Mouse (Mus musculus) hindbrain, embryonic 16.5 days (tissue): ENCODE data around the gene Gprin1. TPM values are rescaled to one million over a fixed set of nuclear protein-coding genes. Genes with fewer than 3 reads are reported as not detected.

Experiments used
- ATAC-seq: fragments of 200-750 bp; cut with Nextera tagmentation; 2 replicates; pipeline ENCODE4 v1.8.0; 2017; ENCODE audit warnings: moderate TSS enrichment, moderate library complexity
- H3K27ac ChIP-seq: fragments of 300-500 bp; sonication (generic); 2 replicates; pipeline ENCODE4 v1.5.1; 2014; ENCODE audit warnings: low read depth, mild to moderate bottlenecking, control low read depth, low read length, moderate library complexity
- H3K27me3 ChIP-seq: fragments of 300-500 bp; sonication (generic); replicated peaks from 2 replicates; pipeline ENCODE4 v1.6.1; 2014; ENCODE audit warnings: low read length; ENCODE audit not compliant: control insufficient read depth, insufficient read depth
- H3K36me3 ChIP-seq: fragments of 300-500 bp; sonication (generic); 2 replicates; pipeline ENCODE4 v1.6.1; 2014; ENCODE audit warnings: mild to moderate bottlenecking, low read length, moderate library complexity, mixed read lengths; ENCODE audit not compliant: control insufficient read depth, insufficient read depth
- H3K4me1 ChIP-seq: fragments of 300-500 bp; sonication (generic); 2 replicates; pipeline ENCODE4 v1.6.1; 2014; ENCODE audit warnings: low read depth, low read length; ENCODE audit not compliant: control insufficient read depth, insufficient read depth
- H3K4me2 ChIP-seq: fragments of 300-500 bp; sonication (generic); 2 replicates; pipeline ENCODE4 v1.6.1; 2014; ENCODE audit warnings: mild to moderate bottlenecking, low read length, control low read depth, moderate library complexity
- H3K4me3 ChIP-seq: fragments of 300-500 bp; sonication (generic); 2 replicates; pipeline ENCODE4 v1.5.1; 2014; ENCODE audit warnings: mild to moderate bottlenecking, low read length, control low read depth, moderate library complexity
- H3K9ac ChIP-seq: fragments of 300-500 bp; sonication (generic); 2 replicates; pipeline ENCODE4 v1.6.1; 2014; ENCODE audit warnings: low read depth, mild to moderate bottlenecking, control low read depth, low read length, moderate library complexity
- H3K9me3 ChIP-seq: fragments of 300-500 bp; sonication (generic); 2 replicates; pipeline ENCODE4 v1.6.1; 2014; ENCODE audit warnings: mild to moderate bottlenecking, low read length, moderate library complexity; ENCODE audit not compliant: control insufficient read depth
- WGBS: fragments of 180-500 bp; shearing (Covaris S2); extraction: QIAGEN DNeasy Blood & Tissue Kit; methylation state at CpG from one replicate; pipeline ENCODE4 v1.1.7; 2014; 5-methylcytosine and 5-hydroxymethylcytosine counted together
- polyA plus RNA-seq: library from polyadenylated mRNA; unstranded; fragments of >200 nt; fragmentation: Nextera tagmentation; extraction: Ambion mirVana; gene quantifications from 2 replicates; pipeline ENCODE4 v1.2.1, GENCODE M21; 2015

Gprin1 gene
- polyA plus RNA-seq, 1 experiment from 2014 or later = 5.7 TPM

DNA sequence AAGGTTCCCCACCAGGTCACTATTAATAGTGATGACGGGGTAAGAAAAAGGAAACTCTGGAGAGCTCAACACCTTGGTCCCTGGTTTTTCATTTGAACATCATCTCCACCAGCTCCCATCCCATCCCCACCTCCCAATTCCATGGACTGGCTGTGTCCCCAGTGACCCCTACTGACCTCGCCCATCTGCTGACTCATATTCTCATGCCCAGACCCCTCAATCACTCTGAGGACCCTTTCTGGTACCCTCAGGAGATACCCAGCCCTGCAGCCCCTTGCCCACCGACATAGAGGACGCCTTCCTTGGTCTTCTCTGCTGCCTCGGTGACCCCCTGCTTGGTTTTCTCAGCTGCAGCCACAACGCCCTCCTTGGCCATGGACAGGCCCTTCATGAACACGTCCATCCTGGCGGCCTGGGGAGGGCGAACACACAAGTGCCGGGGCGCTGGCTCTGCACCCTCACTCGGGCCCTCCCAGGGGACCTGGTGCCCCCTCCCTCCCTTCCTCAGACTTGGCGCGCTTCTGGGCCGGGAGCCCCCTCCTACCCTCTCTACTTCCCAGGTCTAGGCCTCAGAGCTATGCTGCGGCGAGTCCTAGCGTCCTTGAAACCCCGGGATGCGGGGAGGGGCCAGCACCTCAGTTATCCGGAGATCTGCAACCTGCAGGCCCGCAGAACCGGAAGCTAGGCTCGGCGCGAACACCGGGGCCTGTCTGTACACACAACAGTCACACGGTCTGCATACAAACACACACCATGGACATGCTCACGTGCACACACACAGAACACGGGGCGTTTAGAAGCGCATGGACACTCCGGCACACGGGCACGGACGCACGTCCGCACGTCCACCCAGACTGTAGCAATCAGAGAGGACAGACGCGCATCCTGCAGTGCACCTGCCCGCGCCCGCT is 15.9 kb upstream of the Gprin1 start:
- Histone ChIP-seq H3K9me3 (no peaks in the 10 kb centered on the region), H3K4me3 (peak overlapping the region; percentile 68), H3K27ac (peak overlapping the region; percentile 79), H3K36me3 (no peaks in the 10 kb centered on the region), H3K9ac (peak overlapping the region; percentile 85), H3K4me2 (peak overlapping the region; percentile 79), H3K4me1 (peaks cover 18% of the 10 kb centered on the region), H3K27me3 (peaks cover 5% of the 10 kb centered on the region)
- ATAC-seq = peak; percentile 53
- 5% methylated on average over 38 of the region's 44 CpGs for WGBS

DNA sequence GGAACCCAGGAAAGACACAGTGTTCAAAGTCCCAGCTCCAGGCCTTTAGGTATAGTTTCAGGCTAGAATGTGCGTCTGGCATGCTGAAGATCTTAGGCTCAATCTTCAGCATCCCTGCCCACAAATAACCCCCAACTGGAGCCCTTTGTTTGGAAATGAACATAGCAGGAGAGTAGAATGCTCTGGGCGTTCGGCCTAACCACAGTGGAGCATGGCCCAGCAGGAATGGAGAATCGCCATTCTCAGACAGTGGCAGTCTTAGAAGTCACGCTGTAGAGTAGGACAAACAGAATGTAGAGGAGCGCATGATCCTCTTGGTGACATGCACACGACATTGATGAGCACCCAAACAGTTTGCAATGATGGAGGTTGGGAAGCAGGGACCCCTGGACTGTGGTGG is 11.2 kb upstream of the Gprin1 start:
- Histone ChIP-seq H3K27me3 (peaks cover 5% of the 10 kb centered on the region), H3K4me1 (peaks cover 42% of the 10 kb centered on the region), H3K9me3 (no peaks in the 10 kb centered on the region), H3K4me2 (no peak overlapping the region), H3K9ac (no peak overlapping the region), H3K4me3 (no peak overlapping the region), H3K27ac (no peak overlapping the region), H3K36me3 (no peaks in the 10 kb centered on the region)
- ATAC-seq = no peak
- WGBS = 69% methylated on average over 7 of the region's 7 CpGs

DNA sequence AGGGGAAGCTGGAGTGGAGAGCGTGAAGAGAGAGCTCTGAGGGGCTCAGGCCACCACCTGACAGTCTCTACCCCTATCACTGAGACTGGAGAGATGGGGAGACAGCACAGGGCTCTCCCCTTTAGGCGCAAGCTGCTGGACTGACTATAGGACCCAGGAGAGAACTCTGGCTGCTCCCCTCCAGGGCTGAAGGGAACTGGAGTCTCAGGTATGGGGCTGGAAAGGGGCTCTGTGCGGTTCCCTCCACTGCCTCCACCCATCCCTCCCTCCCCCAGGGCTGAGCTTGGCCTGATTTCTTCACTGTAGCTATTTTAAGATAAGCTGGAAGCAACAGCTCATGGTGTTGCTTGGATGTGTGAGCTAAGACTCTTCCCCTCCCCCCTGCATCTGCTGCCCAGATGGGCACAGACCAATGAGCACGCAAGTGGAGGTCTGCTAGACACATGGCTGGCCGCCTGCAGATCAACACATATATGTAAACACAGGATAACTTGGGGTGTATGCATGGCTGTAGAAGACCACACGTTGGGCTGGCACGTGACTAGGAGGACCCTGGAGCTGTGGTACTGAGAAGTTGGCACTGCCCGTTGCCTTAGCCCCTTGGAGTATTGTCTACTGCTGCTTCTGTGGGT is 10.6 kb upstream of the Gprin1 start:
- no peaks in the 10 kb centered on the region for H3K36me3 ChIP-seq
- no peak overlapping the region for H3K9ac ChIP-seq
- no peak overlapping the region for H3K4me3 ChIP-seq
- peaks cover 45% of the 10 kb centered on the region for H3K4me1 ChIP-seq
- H3K9me3 ChIP-seq = no peaks in the 10 kb centered on the region
- WGBS = 54% methylated on average over 8 of the region's 8 CpGs
- ATAC-seq = no peak
- H3K27me3 ChIP-seq = peaks cover 5% of the 10 kb centered on the region
- no peak overlapping the region for H3K4me2 ChIP-seq
- H3K27ac ChIP-seq = no peak overlapping the region

DNA sequence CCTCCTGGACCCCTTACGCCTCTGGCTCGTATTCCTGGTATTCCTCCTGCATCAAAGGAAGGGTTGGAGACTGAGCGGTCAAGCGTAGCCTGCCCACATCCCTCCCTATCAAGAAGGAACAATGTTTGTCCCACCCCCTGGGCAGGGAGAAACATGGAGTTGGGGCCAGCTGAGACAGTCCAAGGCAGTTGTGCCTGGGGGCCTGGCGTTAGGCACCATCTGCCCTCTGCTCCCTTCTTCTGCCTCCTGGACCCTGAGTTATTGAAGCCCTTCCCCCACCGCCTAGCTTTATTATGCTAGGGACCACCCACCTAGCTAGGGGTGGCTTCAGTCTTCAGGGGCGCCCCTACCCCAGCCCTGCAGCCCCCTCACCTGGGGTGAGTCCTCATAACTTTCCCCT is 9.8 kb upstream of the Gprin1 start:
- Histone ChIP-seq H3K36me3 (no peaks in the 10 kb centered on the region), H3K9me3 (no peaks in the 10 kb centered on the region), H3K4me3 (no peak overlapping the region; the same call in 1 of the 2 replicates), H3K4me1 (peaks cover 47% of the 10 kb centered on the region), H3K4me2 (peak overlapping the region; percentile 88), H3K27me3 (peaks cover 5% of the 10 kb centered on the region; the same call in 1 of the 2 replicates), H3K27ac (peak overlapping the region; percentile 94; the same call in 1 of the 2 replicates), H3K9ac (peak overlapping the region; percentile 68; the same call in 1 of the 2 replicates)
- ATAC-seq = no peak
- 6% methylated on average over 7 of the region's 7 CpGs for WGBS

DNA sequence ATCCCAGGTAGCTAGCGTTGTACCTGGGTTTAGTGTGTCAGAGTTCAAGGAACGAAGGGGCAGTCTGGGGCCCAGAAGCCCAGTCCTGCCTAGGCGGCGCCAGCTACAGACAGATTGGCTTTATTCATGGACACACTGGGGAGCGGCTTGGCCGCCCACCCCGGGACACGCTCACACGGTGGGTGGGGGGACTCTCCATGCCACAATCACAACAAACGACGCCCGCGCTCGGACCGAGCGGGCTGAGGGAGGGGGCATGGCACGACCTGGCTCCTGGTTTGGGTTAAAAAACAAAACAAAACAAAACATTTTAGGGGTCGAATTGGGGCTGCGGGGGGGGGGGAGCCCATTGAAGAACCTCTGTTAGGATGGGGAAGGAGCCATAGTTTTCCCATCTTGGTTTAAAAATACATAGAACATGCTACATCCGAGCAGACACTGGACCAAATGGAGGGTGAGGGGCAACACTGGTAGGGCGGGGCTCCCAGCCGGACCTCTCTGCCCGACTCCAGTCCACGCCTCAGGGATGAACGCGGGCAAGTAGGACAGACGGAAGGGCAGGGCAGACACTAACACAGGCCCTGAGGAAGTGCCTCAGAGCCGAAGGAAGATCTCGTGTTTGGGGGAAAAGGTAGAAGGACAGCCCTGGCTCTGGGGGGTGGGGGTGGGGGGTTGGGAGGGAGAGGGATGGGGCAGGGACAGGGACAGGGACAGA is 9.2 kb upstream of the Gprin1 start:
- 0% methylated on average over 29 of the region's 29 CpGs for WGBS
- H3K27me3 ChIP-seq = no peaks in the 10 kb centered on the region; the same call in 1 of the 2 replicates
- peak overlapping the region; percentile 88 for H3K4me2 ChIP-seq
- peaks cover 44% of the 10 kb centered on the region for H3K4me1 ChIP-seq
- peak overlapping the region; percentile 94 for H3K27ac ChIP-seq
- no peaks in the 10 kb centered on the region for H3K9me3 ChIP-seq
- peak overlapping the region; percentile 46 for H3K4me3 ChIP-seq
- ATAC-seq = no peak
- peak overlapping the region; percentile 68 for H3K9ac ChIP-seq
- H3K36me3 ChIP-seq = no peaks in the 10 kb centered on the region

DNA sequence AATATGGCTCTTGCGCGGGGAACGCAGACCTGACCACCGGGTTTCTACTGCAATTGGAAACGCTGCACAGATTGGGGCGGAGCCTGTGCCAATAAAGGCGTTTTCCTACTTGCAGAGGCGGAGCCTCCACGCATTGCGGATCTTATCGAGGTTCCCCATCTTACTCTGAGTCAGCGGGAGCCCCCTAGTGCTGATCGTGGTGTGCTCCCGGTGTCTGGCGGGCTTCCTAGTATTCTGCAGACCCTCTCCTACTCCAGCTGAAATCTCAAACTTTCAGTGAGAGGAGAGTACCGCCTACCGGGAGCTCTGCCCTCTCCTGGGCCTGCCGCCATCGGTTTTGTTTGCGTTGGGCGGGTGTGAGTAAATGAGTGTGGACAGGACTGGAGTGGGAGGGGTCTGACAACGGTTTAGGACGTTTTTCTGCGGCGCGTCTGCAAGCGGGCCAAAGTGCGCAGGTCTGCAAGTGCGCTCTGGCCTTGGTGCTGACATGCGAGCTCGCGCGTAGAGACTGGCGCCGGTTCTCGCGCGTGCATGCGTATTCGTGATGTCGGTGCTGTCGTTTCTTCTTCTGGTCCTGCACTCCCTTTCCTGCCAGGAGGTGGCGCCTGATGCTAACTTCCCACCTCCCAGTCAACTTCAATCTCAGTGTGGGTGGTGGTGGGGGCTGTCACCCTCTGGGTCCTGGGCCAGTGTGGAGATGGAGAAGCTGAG is 8.5 kb upstream of the Gprin1 start:
- H3K27ac ChIP-seq = peak overlapping the region; percentile 94
- peaks cover 44% of the 10 kb centered on the region for H3K4me1 ChIP-seq
- peak overlapping the region; percentile 46 for H3K4me3 ChIP-seq
- H3K27me3 ChIP-seq = no peaks in the 10 kb centered on the region
- peak overlapping the region; percentile 68 for H3K9ac ChIP-seq
- H3K4me2 ChIP-seq = peak overlapping the region; percentile 88
- WGBS = under 1% methylated on average over 43 of the region's 43 CpGs
- no peaks in the 10 kb centered on the region for H3K36me3 ChIP-seq
- peak; percentile 86 for ATAC-seq
- H3K9me3 ChIP-seq = no peaks in the 10 kb centered on the region

DNA sequence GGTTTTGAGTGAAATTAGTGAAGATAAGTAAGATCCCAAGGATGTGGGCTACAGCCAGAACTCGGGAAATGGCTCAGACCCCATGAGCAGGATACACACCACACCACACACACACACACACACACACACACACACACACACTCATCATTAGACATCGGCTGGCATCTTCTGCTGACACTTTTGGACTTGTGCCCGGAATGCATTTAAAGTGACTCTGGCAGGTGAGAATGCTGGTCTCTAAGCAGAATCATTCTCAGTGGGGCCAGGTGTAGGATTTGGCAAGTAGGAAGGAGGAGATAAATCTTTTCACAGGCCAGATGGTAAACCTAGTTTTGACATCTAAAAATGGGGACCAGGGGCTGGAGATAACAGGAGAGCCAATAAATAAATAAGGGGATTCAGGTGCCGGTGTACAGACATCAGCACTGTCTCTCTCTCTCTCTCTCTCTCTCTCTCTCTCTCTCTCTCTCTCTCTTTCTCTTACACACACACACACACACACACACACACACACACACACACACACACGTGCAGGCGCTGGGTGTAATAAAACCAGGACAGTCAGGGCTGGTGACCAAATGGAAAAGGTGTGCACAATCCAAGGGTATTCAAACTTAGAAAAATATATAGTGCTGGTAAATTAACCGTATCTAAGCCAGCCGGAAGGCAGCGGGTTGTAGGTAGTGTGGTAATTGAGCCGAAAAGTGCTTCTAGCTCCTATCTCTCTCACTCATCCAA is 7.6 kb upstream of the Gprin1 start:
- Histone ChIP-seq H3K4me1 (peaks cover 44% of the 10 kb centered on the region), H3K36me3 (no peaks in the 10 kb centered on the region), H3K27ac (peak overlapping the region; percentile 94), H3K9ac (peak overlapping the region; percentile 68), H3K27me3 (no peaks in the 10 kb centered on the region), H3K9me3 (no peaks in the 10 kb centered on the region), H3K4me3 (peak overlapping the region; percentile 46), H3K4me2 (peak overlapping the region; percentile 88)
- 23% methylated on average over 10 of the region's 10 CpGs for WGBS
- no peak for ATAC-seq

DNA sequence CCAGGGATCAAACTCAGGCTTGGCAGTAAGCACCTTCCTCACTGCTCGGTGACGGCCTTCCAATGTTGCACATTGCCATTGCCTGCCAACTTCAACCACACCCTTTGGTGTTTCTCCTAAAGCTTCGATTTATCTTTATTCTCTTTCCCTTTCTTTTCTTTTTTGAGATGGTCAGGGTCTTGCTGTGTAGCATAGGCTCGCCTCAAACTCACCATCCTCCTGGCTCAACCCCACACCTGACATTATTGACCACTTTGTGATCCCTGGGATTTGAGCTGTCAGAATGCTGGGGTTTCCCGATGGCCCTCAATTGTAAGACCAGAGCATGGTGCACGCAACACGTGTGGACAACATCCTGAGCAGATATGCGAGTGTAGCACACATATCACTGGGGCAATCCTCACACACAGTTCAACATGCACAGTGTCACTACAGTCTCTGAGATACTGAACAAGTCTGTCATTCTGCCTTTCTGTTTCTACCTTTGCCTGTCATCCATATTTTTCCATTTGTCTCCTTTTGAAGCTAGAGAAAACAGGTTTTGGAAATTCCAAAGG is 6.6 kb upstream of the Gprin1 start:
- Histone ChIP-seq H3K4me1 (peaks cover 44% of the 10 kb centered on the region), H3K4me3 (no peak overlapping the region), H3K9me3 (no peaks in the 10 kb centered on the region), H3K27me3 (no peaks in the 10 kb centered on the region), H3K27ac (peak overlapping the region; percentile 66; the same call in 1 of the 2 replicates), H3K9ac (no peak overlapping the region), H3K36me3 (no peaks in the 10 kb centered on the region), H3K4me2 (no peak overlapping the region)
- WGBS = 87% methylated on average over 8 of the region's 8 CpGs
- ATAC-seq = no peak
